Mouse (Mus musculus): Measurements from ENCODE around the gene Ptpn23. TPM values are rescaled to one million over a fixed set of nuclear protein-coding genes. Genes with fewer than 3 reads are reported as not detected.

Gene Ptpn23
- polyA plus RNA-seq, 2 experiments, result 18.5 to 44.5 TPM

- Histone ChIP-seq H3K4me1 (ENCODE audit: control insufficient read depth, insufficient read depth, low read length) (no peaks in the 10 kb centered on the region), H3K4me2 (replicated peaks; ENCODE audit: low read depth, low read length, severe bottlenecking) (no peak overlapping the region), H3K4me3 (replicated peaks; ENCODE audit: low read length) (no peak overlapping the region), H3K36me3 (ENCODE audit: control insufficient read depth, insufficient read depth, low read length) (no peaks in the 10 kb centered on the region), H3K27ac (replicated peaks; ENCODE audit: low read depth, low read length) (no peak overlapping the region), H3K9ac (ENCODE audit: low read depth, low read length, severe bottlenecking) (no peak overlapping the region), H3K9me3 (ENCODE audit: control insufficient read depth, low read length) (no peaks in the 10 kb centered on the region), H3K27me3 (ENCODE audit: control insufficient read depth, insufficient read depth, low read length) (no peaks in the 10 kb centered on the region)
- TF ChIP-seq POLR2A (IDR thresholded peaks at IDR 0.05; ENCODE audit: borderline replicate concordance, extremely low read depth, insufficient read depth, insufficient read length), result no peak
- DNase-seq (ENCODE audit: low spot score), result no peak
- no peak for ATAC-seq (ENCODE audit: low FRiP score, low read depth)
- 24% methylated on average over 7 of the region's 7 CpGs for WGBS
These were observed 62.8 kb downstream of the Ptpn23 start for GRCm38 (mm10) chr9:110345057-110345739.

- H3K36me3 ChIP-seq (ENCODE audit: control insufficient read depth, insufficient read depth, low read length), result no peaks in the 10 kb centered on the region
- 70% methylated on average over 6 of the region's 6 CpGs for WGBS
These were observed 64.2 kb downstream of the Ptpn23 start for GRCm38 (mm10) chr9:110343805-110344204.

GRCm38 (mm10) chr9:110342008-110342407 lies 66.0 kb downstream of the Ptpn23 start:
- no peak overlapping the region for H3K27ac ChIP-seq (replicated peaks; ENCODE audit: low read depth, low read length)
- H3K9me3 ChIP-seq (ENCODE audit: control insufficient read depth, low read length), result no peaks in the 10 kb centered on the region
- no peak overlapping the region for H3K4me3 ChIP-seq (replicated peaks; ENCODE audit: low read length)
- no peak overlapping the region for H3K4me2 ChIP-seq (replicated peaks; ENCODE audit: low read depth, low read length, severe bottlenecking)
- no peak for ATAC-seq (ENCODE audit: low FRiP score, low read depth)
- H3K9ac ChIP-seq (ENCODE audit: low read depth, low read length, severe bottlenecking), result no peak overlapping the region
- no peak for TF ChIP-seq POLR2A (IDR thresholded peaks at IDR 0.05; ENCODE audit: borderline replicate concordance, extremely low read depth, insufficient read depth, insufficient read length)
- H3K4me1 ChIP-seq (ENCODE audit: control insufficient read depth, insufficient read depth, low read length), result no peaks in the 10 kb centered on the region
- no peaks in the 10 kb centered on the region for H3K27me3 ChIP-seq (ENCODE audit: control insufficient read depth, insufficient read depth, low read length)
- no peaks in the 10 kb centered on the region for H3K36me3 ChIP-seq (ENCODE audit: control insufficient read depth, insufficient read depth, low read length)
- WGBS, result 67% methylated on average over 8 of the region's 8 CpGs
- no peak for DNase-seq (ENCODE audit: low spot score)

More at GRCm38 (mm10) chr9:110343805-110344204, 64.2 kb downstream of the Ptpn23 start:
- Histone ChIP-seq H3K9me3 (ENCODE audit: control insufficient read depth, low read length) (no peaks in the 10 kb centered on the region), H3K27me3 (ENCODE audit: control insufficient read depth, insufficient read depth, low read length) (no peaks in the 10 kb centered on the region), H3K4me2 (replicated peaks; ENCODE audit: low read depth, low read length, severe bottlenecking) (no peak overlapping the region), H3K4me1 (ENCODE audit: control insufficient read depth, insufficient read depth, low read length) (no peaks in the 10 kb centered on the region), H3K27ac (replicated peaks; ENCODE audit: low read depth, low read length) (no peak overlapping the region), H3K9ac (ENCODE audit: low read depth, low read length, severe bottlenecking) (no peak overlapping the region), H3K4me3 (replicated peaks; ENCODE audit: low read length) (no peak overlapping the region)
- no peak for TF ChIP-seq POLR2A (IDR thresholded peaks at IDR 0.05; ENCODE audit: borderline replicate concordance, extremely low read depth, insufficient read depth, insufficient read length)
- no peak for ATAC-seq (ENCODE audit: low FRiP score, low read depth)
- DNase-seq (ENCODE audit: low spot score), result no peak

GRCm38 (mm10) chr9:110340037-110340750 lies 67.8 kb downstream of the Ptpn23 start:
- no peak overlapping the region for H3K9ac ChIP-seq (ENCODE audit: low read depth, low read length, severe bottlenecking)
- no peaks in the 10 kb centered on the region for H3K4me1 ChIP-seq (ENCODE audit: control insufficient read depth, insufficient read depth, low read length)
- no peaks in the 10 kb centered on the region for H3K36me3 ChIP-seq (ENCODE audit: control insufficient read depth, insufficient read depth, low read length)
- ATAC-seq (ENCODE audit: low FRiP score, low read depth) (no peak), DNase-seq (ENCODE audit: low spot score) (no peak)
- WGBS, result 83% methylated on average over 5 of the region's 5 CpGs
- H3K4me3 ChIP-seq (replicated peaks; ENCODE audit: low read length), result no peak overlapping the region
- no peak overlapping the region for H3K4me2 ChIP-seq (replicated peaks; ENCODE audit: low read depth, low read length, severe bottlenecking)
- TF ChIP-seq POLR2A (IDR thresholded peaks at IDR 0.05; ENCODE audit: borderline replicate concordance, extremely low read depth, insufficient read depth, insufficient read length), result no peak
- H3K9me3 ChIP-seq (ENCODE audit: control insufficient read depth, low read length), result no peaks in the 10 kb centered on the region
- H3K27ac ChIP-seq (replicated peaks; ENCODE audit: low read depth, low read length), result no peak overlapping the region
- H3K27me3 ChIP-seq (ENCODE audit: control insufficient read depth, insufficient read depth, low read length), result no peaks in the 10 kb centered on the region

Other genes with a start within 250 kb of the Ptpn23 start
- 10.0 and 11.0 TPM in 2 replicates for gene Cspg5, start 164.4 kb downstream of the Ptpn23 start, polyA plus RNA-seq (2012; rRNA removed)
- 6.4 and 7.6 TPM in 2 replicates for gene Cspg5, start 164.4 kb downstream of the Ptpn23 start, polyA plus RNA-seq (2014; fragmentation: Nextera tagmentation; extraction: Ambion mirVana)
- gene Elp6, start 103.0 kb downstream of the Ptpn23 start, polyA plus RNA-seq (2012; rRNA removed), result 36.1 and 43.4 TPM in 2 replicates
- 25.3 and 25.8 TPM in 2 replicates for gene Elp6, start 103.0 kb downstream of the Ptpn23 start, polyA plus RNA-seq (2014; fragmentation: Nextera tagmentation; extraction: Ambion mirVana)
- gene Scap, start 74.9 kb downstream of the Ptpn23 start, polyA plus RNA-seq (2012; rRNA removed), result 30.3 and 36.9 TPM in 2 replicates
- 28.4 and 33.5 TPM in 2 replicates for gene Scap, start 74.9 kb downstream of the Ptpn23 start, polyA plus RNA-seq (2014; fragmentation: Nextera tagmentation; extraction: Ambion mirVana)
- gene Ngp, start 11.5 kb upstream of the Ptpn23 start, polyA plus RNA-seq (2012; rRNA removed), result 1.5 and 3.8 TPM in 2 replicates
- gene Ngp, start 11.5 kb upstream of the Ptpn23 start, polyA plus RNA-seq (2014; fragmentation: Nextera tagmentation; extraction: Ambion mirVana), result 2.2 and 5.9 TPM in 2 replicates
- gene Klhl18, start 68.5 kb upstream of the Ptpn23 start, polyA plus RNA-seq (2012; rRNA removed), result 21.0 and 23.9 TPM in 2 replicates
- 11.0 and 11.7 TPM in 2 replicates for gene Klhl18, start 68.5 kb upstream of the Ptpn23 start, polyA plus RNA-seq (2014; fragmentation: Nextera tagmentation; extraction: Ambion mirVana)
- gene Kif9, start 68.7 kb upstream of the Ptpn23 start, polyA plus RNA-seq (2012; rRNA removed), result 0.94 and 1.1 TPM in 2 replicates
- 0.77 and 1.2 TPM in 2 replicates for gene Kif9, start 68.7 kb upstream of the Ptpn23 start, polyA plus RNA-seq (2014; fragmentation: Nextera tagmentation; extraction: Ambion mirVana)
- gene Setd2, start 124.4 kb upstream of the Ptpn23 start, polyA plus RNA-seq (2012; rRNA removed), result 86.3 and 86.5 TPM in 2 replicates
- 52.7 and 58.0 TPM in 2 replicates for gene Setd2, start 124.4 kb upstream of the Ptpn23 start, polyA plus RNA-seq (2014; fragmentation: Nextera tagmentation; extraction: Ambion mirVana)
- gene Nradd, start 216.2 kb upstream of the Ptpn23 start, polyA plus RNA-seq (2012; rRNA removed), result 40.0 and 53.8 TPM in 2 replicates
- gene Nradd, start 216.2 kb upstream of the Ptpn23 start, polyA plus RNA-seq (2014; fragmentation: Nextera tagmentation; extraction: Ambion mirVana), result 28.1 and 30.4 TPM in 2 replicates
- 8.4 and 9.4 TPM in 2 replicates for gene Nbeal2, start 245.9 kb upstream of the Ptpn23 start, polyA plus RNA-seq (2012; rRNA removed)
- gene Nbeal2, start 245.9 kb upstream of the Ptpn23 start, polyA plus RNA-seq (2014; fragmentation: Nextera tagmentation; extraction: Ambion mirVana), result 3.2 and 3.3 TPM in 2 replicates
- 72.2 and 83.8 TPM in 2 replicates for gene Ccdc12, start 248.3 kb upstream of the Ptpn23 start, polyA plus RNA-seq (2012; rRNA removed)
- 102 and 123 TPM in 2 replicates for gene Ccdc12, start 248.3 kb upstream of the Ptpn23 start, polyA plus RNA-seq (2014; fragmentation: Nextera tagmentation; extraction: Ambion mirVana)

Measured in limb, embryonic 14.5 days (tissue).